Mouse (Mus musculus) midbrain, embryonic 15.5 days (tissue): ENCODE results near the gene Mst1r. TPM values are rescaled to one million over a fixed set of nuclear protein-coding genes. Genes with fewer than 3 reads are reported as not detected.

Experiments
- ATAC-seq: fragments of 200-750 bp; cut with Nextera tagmentation; replicated peaks from 2 replicates; pipeline ENCODE4 v1.8.0; 2017; ENCODE audit warnings: moderate TSS enrichment
- H3K27ac ChIP-seq: fragments of 300-500 bp; sonication (generic); 2 replicates; pipeline ENCODE4 v1.5.1; 2015; ENCODE audit warnings: mild to moderate bottlenecking, inconsistent platforms
- H3K27me3 ChIP-seq: fragments of 300-500 bp; sonication (generic); replicated peaks from 2 replicates; pipeline ENCODE4 v1.6.1; 2015; ENCODE audit warnings: inconsistent platforms
- H3K36me3 ChIP-seq: fragments of 300-500 bp; sonication (generic); replicated peaks from 2 replicates; pipeline ENCODE4 v1.6.1; 2015; ENCODE audit warnings: inconsistent platforms
- H3K4me1 ChIP-seq: fragments of 300-500 bp; sonication (generic); 2 replicates; pipeline ENCODE4 v1.6.1; 2015; ENCODE audit warnings: inconsistent platforms
- H3K4me2 ChIP-seq: fragments of 300-500 bp; sonication (generic); 2 replicates; pipeline ENCODE4 v1.6.1; 2015; ENCODE audit warnings: inconsistent platforms, mild to moderate bottlenecking, moderate library complexity
- H3K4me3 ChIP-seq: fragments of 300-500 bp; sonication (generic); 2 replicates; pipeline ENCODE4 v1.5.1; 2015; ENCODE audit warnings: mild to moderate bottlenecking, inconsistent platforms
- H3K9ac ChIP-seq: fragments of 300-500 bp; sonication (generic); 2 replicates; pipeline ENCODE4 v1.6.1; 2015; ENCODE audit warnings: mild to moderate bottlenecking, inconsistent platforms
- H3K9me3 ChIP-seq: fragments of 300-500 bp; sonication (generic); 2 replicates; pipeline ENCODE4 v1.6.1; 2016; ENCODE audit warnings: inconsistent platforms
- WGBS: fragments of 180-500 bp; shearing (Covaris S2); methylation state at CpG from one replicate; pipeline ENCODE4 v1.1.7; 2015; ENCODE audit warnings: mixed read lengths; 5-methylcytosine and 5-hydroxymethylcytosine counted together
- polyA plus RNA-seq: library from polyadenylated mRNA; unstranded; fragments of >200 nt; fragmentation: Nextera tagmentation; extraction: Ambion mirVana; gene quantifications from 2 replicates; pipeline ENCODE4 v1.2.1, GENCODE M21; 2015

Gene Mst1r
- polyA plus RNA-seq, result 1.7 and 1.9 TPM in 2 replicates

GRCm38 (mm10) chr9:107906252-107906966, at the start of gene Mst1r:
Gene Mst1r, plus strand, starts transcription at chr9:107906873.
- H3K9ac ChIP-seq, result peak within 1 kb of the TSS; percentile 18

DNA sequence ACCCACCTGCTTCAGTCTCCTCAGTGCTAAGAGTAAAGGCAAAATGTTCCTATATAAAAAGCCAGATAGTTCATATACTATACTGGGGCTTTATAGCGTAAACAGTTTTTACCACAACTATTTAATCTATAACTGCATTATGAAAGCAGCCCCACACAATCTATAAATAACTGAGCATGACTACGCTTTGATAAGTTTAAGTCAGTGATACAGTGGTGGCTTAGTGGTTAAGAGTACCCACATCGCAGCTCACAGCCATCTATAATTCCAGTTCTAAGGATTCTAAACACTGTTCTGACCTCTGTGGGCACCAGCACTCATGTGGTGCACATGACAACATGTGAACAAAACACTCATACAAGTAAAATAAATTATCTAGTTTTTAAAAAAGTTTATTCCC, 48.3 kb upstream of the Mst1r start:
- Histone ChIP-seq H3K4me3 (no peak overlapping the region), H3K27me3 (no peaks in the 10 kb centered on the region), H3K4me1 (no peaks in the 10 kb centered on the region), H3K9me3 (no peaks in the 10 kb centered on the region), H3K9ac (no peak overlapping the region), H3K27ac (no peak overlapping the region), H3K4me2 (no peak overlapping the region), H3K36me3 (no peaks in the 10 kb centered on the region; the same call in 1 of the 2 replicates)
- WGBS, result 98% methylated on average over 3 of the region's 3 CpGs
- ATAC-seq, result no peak

More at GRCm38 (mm10) chr9:107906252-107906966, at the start of gene Mst1r:
- H3K27me3 ChIP-seq, result no peaks in the 10 kb centered on the region; the same call in 1 of the 2 replicates
- H3K9me3 ChIP-seq, result no peaks in the 10 kb centered on the region
- peak within 1 kb of the TSS; percentile 23 for H3K4me3 ChIP-seq
- peak within 1 kb of the TSS; percentile 48 for H3K4me2 ChIP-seq
- 25% methylated on average over 19 of the region's 19 CpGs for WGBS
- H3K27ac ChIP-seq, result no peak within 1 kb of the TSS
- H3K4me1 ChIP-seq, result peaks cover 16% of the 10 kb centered on the region
- H3K36me3 ChIP-seq, result no peaks in the 10 kb centered on the region
- no peak for ATAC-seq

DNA sequence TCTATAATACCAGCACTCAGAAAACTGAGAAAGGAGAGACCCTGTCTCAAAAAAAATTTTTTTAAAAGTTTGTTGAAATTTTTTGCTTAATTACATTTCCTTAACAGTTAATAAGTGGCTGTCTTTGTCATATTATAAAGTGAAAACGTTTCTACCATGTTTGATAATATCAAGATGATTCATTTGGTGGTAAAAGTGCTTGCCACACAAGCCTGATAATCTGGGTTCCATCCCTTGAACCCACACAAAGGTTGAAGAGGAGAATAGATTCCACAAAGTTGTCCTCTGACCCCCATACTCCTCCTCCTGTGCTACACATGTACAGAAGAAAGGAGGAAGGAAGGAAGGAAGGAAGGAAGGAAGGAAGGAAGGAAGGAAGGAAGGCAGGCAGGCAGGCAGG, 42.2 kb upstream of the Mst1r start:
- Histone ChIP-seq H3K9me3 (no peaks in the 10 kb centered on the region), H3K4me1 (0 out of 2 replicates have a peak, but pooled peaks cover under 1% of the 10 kb centered on the region), H3K36me3 (no peaks in the 10 kb centered on the region), H3K27ac (no peak overlapping the region), H3K4me3 (no peak overlapping the region), H3K4me2 (no peak overlapping the region), H3K9ac (no peak overlapping the region), H3K27me3 (no peaks in the 10 kb centered on the region)
- WGBS, result 83% methylated on average over 1 of the region's 1 CpGs
- no peak for ATAC-seq

- H3K36me3 ChIP-seq, result no peaks in the 10 kb centered on the region
- no peaks in the 10 kb centered on the region for H3K27me3 ChIP-seq
- WGBS, result 97% methylated on average over 2 of the region's 2 CpGs
- H3K4me1 ChIP-seq, result peaks cover 8% of the 10 kb centered on the region
- H3K9me3 ChIP-seq, result no peaks in the 10 kb centered on the region
- H3K27ac ChIP-seq, result no peak overlapping the region
- H3K4me2 ChIP-seq, result no peak overlapping the region
- ATAC-seq, result no peak
- H3K4me3 ChIP-seq, result no peak overlapping the region
- no peak overlapping the region for H3K9ac ChIP-seq
These were observed 40.6 kb upstream of the Mst1r start for GRCm38 (mm10) chr9:107866081-107866480.

DNA sequence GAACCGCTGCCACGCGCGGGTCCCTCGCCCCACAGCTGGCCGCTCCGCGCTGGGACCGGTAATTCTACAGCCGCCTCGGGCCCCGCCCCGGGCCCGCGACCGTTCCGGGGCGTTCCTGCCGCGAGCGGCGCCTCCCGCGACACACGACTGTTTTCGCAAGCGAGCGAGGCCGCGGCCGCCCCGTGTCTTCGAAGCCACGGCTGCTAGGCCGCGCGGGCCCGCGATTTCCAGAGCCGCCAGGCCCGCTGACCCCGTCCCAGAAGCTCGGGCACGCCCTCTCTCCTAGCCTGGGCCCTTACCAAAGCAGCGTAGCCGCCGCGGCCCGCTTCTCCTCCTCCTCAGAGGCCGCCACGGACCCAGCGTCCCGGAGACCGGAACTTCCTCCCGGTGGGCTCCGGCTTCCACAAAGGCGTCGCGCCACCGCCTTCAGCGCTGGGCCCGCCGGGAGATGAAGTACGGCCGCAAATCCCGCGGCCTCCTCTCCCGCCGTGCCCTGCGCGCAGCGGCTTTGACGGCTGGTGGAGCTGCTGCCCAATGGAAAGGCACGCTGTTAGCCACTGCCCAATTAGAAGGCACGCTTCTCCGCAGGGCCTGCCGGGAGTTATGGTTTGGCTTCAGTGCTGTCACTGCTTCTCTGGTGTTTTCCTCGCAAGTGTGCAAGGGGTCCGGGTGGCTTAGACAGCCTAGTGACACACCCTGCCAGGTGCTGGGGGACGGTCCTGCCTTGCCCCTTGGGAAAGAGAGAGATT, 34.1 kb upstream of the Mst1r start:
- peak overlapping the region; percentile 99 for H3K4me3 ChIP-seq
- peaks cover 20% of the 10 kb centered on the region for H3K4me1 ChIP-seq
- H3K9ac ChIP-seq, result peak overlapping the region; percentile 99
- no peaks in the 10 kb centered on the region for H3K27me3 ChIP-seq
- under 1% methylated on average over 79 of the region's 80 CpGs for WGBS
- peak; percentile 99 for ATAC-seq
- peak overlapping the region; percentile 81 for H3K4me2 ChIP-seq
- peak overlapping the region; percentile 95 for H3K27ac ChIP-seq
- H3K9me3 ChIP-seq, result no peaks in the 10 kb centered on the region
- no peaks in the 10 kb centered on the region for H3K36me3 ChIP-seq

DNA sequence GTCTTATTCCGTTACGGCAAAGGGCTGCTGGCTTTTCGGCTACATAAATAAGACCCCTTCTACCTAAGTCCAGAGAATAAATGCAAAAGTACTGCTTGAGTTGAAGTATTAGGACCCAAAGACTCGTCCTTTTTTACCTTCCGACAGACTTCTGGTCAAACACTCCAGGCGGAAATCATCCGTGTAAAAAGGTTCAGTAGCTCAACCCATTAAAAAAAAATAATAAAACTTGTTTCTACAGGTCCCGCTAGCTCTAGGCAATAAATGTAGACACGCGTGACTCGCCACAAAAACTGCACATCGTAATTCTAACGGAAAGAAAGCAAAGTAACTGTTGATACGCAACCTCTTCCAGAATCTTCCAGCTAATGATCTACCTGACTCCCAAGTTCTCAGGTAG, 33.5 kb upstream of the Mst1r start, which contains the start of gene Rbm6:
TSS of gene Rbm6 (minus strand) at position 101 of the 400 bp plus-strand sequence.
- H3K27me3 ChIP-seq, result no peaks in the 10 kb centered on the region
- H3K4me3 ChIP-seq, result peak within 1 kb of the TSS; percentile 99
- peak within 1 kb of the TSS; percentile 81 for H3K4me2 ChIP-seq
- peaks cover 20% of the 10 kb centered on the region for H3K4me1 ChIP-seq
- H3K9ac ChIP-seq, result peak within 1 kb of the TSS; percentile 99
- no peaks in the 10 kb centered on the region for H3K9me3 ChIP-seq
- H3K36me3 ChIP-seq, result no peaks in the 10 kb centered on the region
- ATAC-seq, result no peak
- peak within 1 kb of the TSS; percentile 95 for H3K27ac ChIP-seq
- 10% methylated on average over 14 of the region's 14 CpGs for WGBS

DNA sequence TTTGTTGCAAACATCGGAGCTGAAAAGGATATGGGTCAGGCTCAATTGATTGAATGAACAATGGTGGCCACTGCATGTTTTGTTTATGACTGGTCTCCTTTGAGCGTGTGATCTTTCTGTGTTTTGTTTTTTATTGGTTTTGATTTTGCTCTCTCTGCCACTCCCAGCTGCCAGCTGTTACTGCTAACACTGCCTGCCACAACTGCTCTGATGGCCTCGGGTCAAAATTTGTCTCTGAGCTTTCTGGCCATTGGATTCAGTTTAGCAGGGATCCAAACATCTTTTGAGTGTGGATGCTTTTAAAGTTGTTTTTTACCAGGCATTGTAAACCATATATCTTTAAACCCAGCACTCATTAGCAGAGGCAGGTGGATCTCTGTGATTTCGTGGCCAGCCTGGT, 26.3 kb upstream of the Mst1r start:
- Histone ChIP-seq H3K27me3 (peaks cover 6% of the 10 kb centered on the region; the same call in 1 of the 2 replicates), H3K27ac (no peak overlapping the region), H3K9me3 (no peaks in the 10 kb centered on the region), H3K36me3 (no peaks in the 10 kb centered on the region), H3K4me2 (no peak overlapping the region), H3K4me1 (no peaks in the 10 kb centered on the region), H3K4me3 (no peak overlapping the region), H3K9ac (no peak overlapping the region)
- WGBS, result 68% methylated on average over 4 of the region's 4 CpGs
- no peak for ATAC-seq

GRCm38 (mm10) chr9:107887804-107888266, 18.8 kb upstream of the Mst1r start, which contains the start of gene Mon1a:
Gene Mon1a, plus strand, starts transcription at chr9:107888151.
- no peaks in the 10 kb centered on the region for H3K9me3 ChIP-seq
- ATAC-seq, result peak; percentile 96

DNA sequence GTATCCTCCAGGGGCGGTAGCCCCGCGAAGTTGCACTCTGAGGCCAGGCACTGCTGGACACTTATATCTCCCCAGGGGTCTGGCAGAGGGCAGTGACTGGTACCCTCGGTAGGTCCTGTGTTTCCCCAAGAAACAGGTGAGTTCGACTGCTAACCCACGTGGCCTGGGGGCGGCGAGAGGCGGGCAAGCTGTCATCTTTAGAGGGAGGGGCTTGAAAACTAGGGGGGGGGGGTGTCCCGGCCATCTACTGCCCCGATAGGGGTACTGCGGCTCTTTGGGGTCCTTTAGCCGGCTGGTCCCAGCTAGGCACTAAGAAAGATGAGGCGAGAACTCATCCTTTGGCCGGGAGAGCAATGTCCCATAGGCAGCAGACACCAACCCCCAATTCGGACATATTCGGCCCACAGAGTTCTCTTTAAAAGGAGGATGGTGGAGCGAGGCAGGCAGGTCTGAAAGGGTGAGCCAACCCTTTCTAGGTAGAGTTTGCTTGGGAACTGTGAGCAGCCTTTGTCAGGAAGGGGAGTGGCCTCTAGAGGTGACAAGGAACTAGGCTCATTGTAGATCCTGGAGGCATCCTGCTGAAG, 18.3 kb upstream of the Mst1r start:
- Histone ChIP-seq H3K9me3 (no peaks in the 10 kb centered on the region), H3K4me1 (peaks cover 18% of the 10 kb centered on the region), H3K36me3 (no peaks in the 10 kb centered on the region), H3K9ac (peak overlapping the region; percentile 77), H3K27me3 (peaks cover 13% of the 10 kb centered on the region), H3K4me2 (peak overlapping the region; percentile 83), H3K4me3 (peak overlapping the region; percentile 82), H3K27ac (peak overlapping the region; percentile 81)
- 1% methylated on average over 18 of the region's 18 CpGs for WGBS
- peak; percentile 84 for ATAC-seq

More at GRCm38 (mm10) chr9:107887804-107888266, 18.8 kb upstream of the Mst1r start, which contains the start of gene Mon1a:
- peak within 1 kb of the TSS; percentile 81 for H3K27ac ChIP-seq
- peaks cover 18% of the 10 kb centered on the region for H3K4me1 ChIP-seq
- H3K36me3 ChIP-seq, result no peaks in the 10 kb centered on the region
- H3K4me2 ChIP-seq, result peak within 1 kb of the TSS; percentile 83
- H3K4me3 ChIP-seq, result peak within 1 kb of the TSS; percentile 82
- peaks cover 13% of the 10 kb centered on the region for H3K27me3 ChIP-seq
- H3K9ac ChIP-seq, result peak within 1 kb of the TSS; percentile 77
- WGBS, result 0% methylated on average over 28 of the region's 28 CpGs

GRCm38 (mm10) chr9:107890260-107890659, 16.4 kb upstream of the Mst1r start:
- Histone ChIP-seq H3K4me2 (no peak overlapping the region), H3K27me3 (peaks cover 7% of the 10 kb centered on the region), H3K9me3 (no peaks in the 10 kb centered on the region), H3K27ac (no peak overlapping the region), H3K4me1 (peaks cover 18% of the 10 kb centered on the region), H3K9ac (no peak overlapping the region), H3K4me3 (no peak overlapping the region), H3K36me3 (no peaks in the 10 kb centered on the region)
- WGBS, result 93% methylated on average over 6 of the region's 6 CpGs
- ATAC-seq, result no peak

DNA sequence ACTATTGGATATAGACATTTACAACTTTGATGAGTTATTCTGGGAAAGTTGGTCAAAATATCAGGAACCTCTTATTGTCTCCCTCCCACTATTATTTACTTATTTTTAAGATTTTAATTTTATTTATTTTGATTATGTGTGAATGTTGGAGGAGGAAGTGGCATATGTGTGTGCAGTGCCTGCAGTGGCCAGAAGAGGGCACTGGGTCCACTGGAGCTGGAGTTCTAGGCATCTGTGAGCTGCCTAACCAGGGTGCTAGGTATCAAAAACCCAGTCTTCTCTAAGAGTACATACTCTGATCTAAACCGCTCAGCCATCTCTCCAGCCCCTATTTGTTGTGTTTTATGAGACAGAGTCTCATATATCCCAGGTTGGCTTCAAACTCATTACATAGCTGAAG, 15.7 kb upstream of the Mst1r start:
- Histone ChIP-seq H3K4me1 (peaks cover 18% of the 10 kb centered on the region), H3K36me3 (no peaks in the 10 kb centered on the region), H3K9me3 (no peaks in the 10 kb centered on the region), H3K27me3 (peaks cover 6% of the 10 kb centered on the region), H3K4me2 (no peak overlapping the region), H3K4me3 (no peak overlapping the region), H3K9ac (no peak overlapping the region), H3K27ac (no peak overlapping the region)
- WGBS, result 94% methylated on average over 1 of the region's 1 CpGs
- ATAC-seq, result no peak

GRCm38 (mm10) chr9:107898563-107898962, 8.1 kb upstream of the Mst1r start:
- Histone ChIP-seq H3K4me3 (no peak overlapping the region), H3K9ac (no peak overlapping the region), H3K4me2 (no peak overlapping the region), H3K27me3 (peaks cover 14% of the 10 kb centered on the region), H3K4me1 (peaks cover 10% of the 10 kb centered on the region), H3K9me3 (no peaks in the 10 kb centered on the region), H3K27ac (no peak overlapping the region), H3K36me3 (peaks cover 9% of the 10 kb centered on the region; the same call in 1 of the 2 replicates)
- ATAC-seq, result no peak
- 84% methylated on average over 10 of the region's 10 CpGs for WGBS
